Mouse (Mus musculus) myocyte (in vitro differentiated cells): ENCODE data around the gene Rela. TPM values are rescaled to one million over a fixed set of nuclear protein-coding genes. Genes with fewer than 3 reads are reported as not detected.
A peak's percentile ranks its signal among the peaks of the same experiment; 100 is the strongest.

Experiments used
- H3K27me3 ChIP-seq: one replicate; pipeline ENCODE4 v1.6.1; 2011; ENCODE audit not compliant: control insufficient read depth, insufficient read depth, insufficient read length
- H3K36me3 ChIP-seq: one replicate; pipeline ENCODE4 v1.6.1; 2011; ENCODE audit not compliant: control insufficient read depth, insufficient read depth
- H3K4me2 ChIP-seq: one replicate; pipeline ENCODE4 v1.6.1; 2011; ENCODE audit warnings: low read depth, control low read depth
- H3K4me3 ChIP-seq: one replicate; pipeline ENCODE4 v1.5.1; 2011; ENCODE audit warnings: mild to moderate bottlenecking, control low read depth, moderate library complexity
- H3K79me2 ChIP-seq: one replicate; pipeline ENCODE4 v1.6.1; 2011; ENCODE audit not compliant: control insufficient read depth, insufficient read depth
- H3ac ChIP-seq: one replicate; pipeline ENCODE4 v1.6.1; 2011; ENCODE audit not compliant: control insufficient read depth, insufficient read length
- CEBPB ChIP-seq: IDR thresholded peaks from 2 replicates; pipeline ENCODE4 v1.6.1; 2011; ENCODE audit warnings: mild to moderate bottlenecking, moderate library complexity; ENCODE audit not compliant: poor library complexity, insufficient read depth, severe bottlenecking
- E2F4 ChIP-seq: IDR thresholded peaks from one replicate; pipeline ENCODE4 v1.6.1; 2011; ENCODE audit warnings: mild to moderate bottlenecking, control low read depth, moderate library complexity; ENCODE audit not compliant: insufficient read depth
- MAX ChIP-seq: IDR thresholded peaks from one replicate; pipeline ENCODE4 v1.6.1; 2011; ENCODE audit warnings: low read depth, mild to moderate bottlenecking, control low read depth
- MYOD1 ChIP-seq, 3 experiments: IDR thresholded peaks; one replicate each; pipeline ENCODE4 v1.6.1; 2011; ENCODE audit warnings: control low read depth in 2 of 3, low read depth in 2 of 3, mild to moderate bottlenecking in 2 of 3, moderate library complexity in 1 of 3; ENCODE audit not compliant: insufficient read length in 2 of 3, control insufficient read depth in 1 of 3
- MYOG ChIP-seq, 3 experiments: IDR thresholded peaks; one replicate each; pipeline ENCODE4 v1.6.1; 2011; ENCODE audit warnings: control low read depth in 2 of 3, low read depth in 2 of 3, mild to moderate bottlenecking in 2 of 3; ENCODE audit not compliant: insufficient read length in 2 of 3, control insufficient read depth in 1 of 3, insufficient read depth in 1 of 3
- POLR2A ChIP-seq: IDR thresholded peaks from one replicate; pipeline ENCODE4 v1.6.1; 2011; ENCODE audit warnings: low read depth, mild to moderate bottlenecking, control low read depth, moderate library complexity; ENCODE audit not compliant: insufficient read length
- POLR2AphosphoS2 ChIP-seq: IDR thresholded peaks from one replicate; pipeline ENCODE4 v1.6.1; 2011; ENCODE audit warnings: low read depth, control low read depth; ENCODE audit not compliant: insufficient read length
- REST ChIP-seq: IDR thresholded peaks from one replicate; pipeline ENCODE4 v1.6.1; 2011; ENCODE audit warnings: mild to moderate bottlenecking, control low read depth, moderate library complexity; ENCODE audit not compliant: insufficient read depth, insufficient read length
- SRF ChIP-seq: IDR thresholded peaks from one replicate; pipeline ENCODE4 v1.6.1; 2011; ENCODE audit warnings: low read depth; ENCODE audit not compliant: control insufficient read depth, insufficient read length
- TCF12 ChIP-seq: IDR thresholded peaks from one replicate; pipeline ENCODE4 v1.6.1; 2011; ENCODE audit warnings: mild to moderate bottlenecking, control low read depth; ENCODE audit not compliant: poor library complexity, insufficient read depth, severe bottlenecking
- TCF3 ChIP-seq: IDR thresholded peaks from one replicate; pipeline ENCODE4 v1.6.1; 2011; ENCODE audit warnings: low read depth, control low read depth; ENCODE audit not compliant: insufficient read length
- USF1 ChIP-seq: IDR thresholded peaks from one replicate; pipeline ENCODE4 v1.6.1; 2011; ENCODE audit warnings: low read depth, mild to moderate bottlenecking, control low read depth, moderate library complexity
- polyA plus RNA-seq: library from polyadenylated mRNA; unstranded; fragments of >200 nt; fragmentation: generic; extraction: Trizol; gene quantifications from one replicate; pipeline ENCODE4 v1.2.1, GENCODE M21; 2012; ENCODE audit warnings: missing spikeins

Rela gene
- polyA plus RNA-seq, 1 experiment = 58.0 TPM

- TF ChIP-seq TCF12 (no peak), CEBPB (no peak), USF1 (no peak), TCF3 (no peak), MAX (no peak), MYOD1 (IDR thresholded peaks at IDR 0.05; ENCODE audit: control insufficient read depth in 1 of 3, insufficient read length in 2 of 3, low read depth in 2 of 3) (no peak), POLR2A (no peak), POLR2AphosphoS2 (no peak), E2F4 (no peak), SRF (no peak), REST (no peak), MYOG (IDR thresholded peaks at IDR 0.05; ENCODE audit: control insufficient read depth in 1 of 3, insufficient read depth in 1 of 3, insufficient read length in 2 of 3, low read depth in 2 of 3) (no peak)
- no peaks in the 10 kb centered on the region for H3K36me3 ChIP-seq
- no peaks in the 10 kb centered on the region for H3K79me2 ChIP-seq
- H3K4me3 ChIP-seq = no peak overlapping the region
- H3K4me2 ChIP-seq = no peak overlapping the region
- H3ac ChIP-seq = no peak overlapping the region
- H3K27me3 ChIP-seq = no peaks in the 10 kb centered on the region
Measured at GRCm38 (mm10) chr19:5629907-5630306, 7.4 kb upstream of the Rela start.

- TF ChIP-seq USF1 (no peak), MYOG (IDR thresholded peaks at IDR 0.05; ENCODE audit: control insufficient read depth in 1 of 3, insufficient read depth in 1 of 3, insufficient read length in 2 of 3, low read depth in 2 of 3) (peak; percentile 33 to 80 (median 64)), POLR2AphosphoS2 (no peak), E2F4 (no peak), MAX (no peak), REST (no peak), TCF12 (peak; percentile 11), SRF (no peak), TCF3 (no peak), CEBPB (no peak), POLR2A (no peak), MYOD1 (IDR thresholded peaks at IDR 0.05; ENCODE audit: control insufficient read depth in 1 of 3, insufficient read length in 2 of 3, low read depth in 2 of 3) (peak in 2 of 3 experiments; percentile 84)
- Histone ChIP-seq H3K36me3 (no peaks in the 10 kb centered on the region), H3ac (no peak overlapping the region), H3K27me3 (no peaks in the 10 kb centered on the region), H3K4me2 (peak overlapping the region; percentile 46), H3K79me2 (no peaks in the 10 kb centered on the region), H3K4me3 (no peak overlapping the region)
Measured at GRCm38 (mm10) chr19:5632120-5632519, 5.2 kb upstream of the Rela start.

GRCm38 (mm10) chr19:5636036-5636570, 1.2 kb upstream of the Rela start:
- peaks cover 12% of the 10 kb centered on the region for H3K79me2 ChIP-seq
- H3K4me2 ChIP-seq = no peak overlapping the region
- no peak overlapping the region for H3ac ChIP-seq
- H3K27me3 ChIP-seq = no peaks in the 10 kb centered on the region
- peaks cover 11% of the 10 kb centered on the region for H3K36me3 ChIP-seq
- H3K4me3 ChIP-seq = no peak overlapping the region
- TF ChIP-seq POLR2AphosphoS2 = no peak

GRCm38 (mm10) chr19:5636571-5637041, 677 bp upstream of the Rela start:
- TF ChIP-seq REST = no peak
- TF ChIP-seq MAX = no peak
- no peak for TF ChIP-seq TCF12
- TF ChIP-seq POLR2A = no peak
- no peak for TF ChIP-seq MYOD1 (IDR thresholded peaks at IDR 0.05; ENCODE audit: control insufficient read depth in 1 of 3, insufficient read length in 2 of 3, low read depth in 2 of 3)
- no peak for TF ChIP-seq SRF
- no peak for TF ChIP-seq USF1
- no peak for TF ChIP-seq E2F4
- no peak for TF ChIP-seq MYOG (IDR thresholded peaks at IDR 0.05; ENCODE audit: control insufficient read depth in 1 of 3, insufficient read depth in 1 of 3, insufficient read length in 2 of 3, low read depth in 2 of 3)
- TF ChIP-seq CEBPB = no peak
- no peak for TF ChIP-seq POLR2AphosphoS2
- no peak for TF ChIP-seq TCF3
- no peaks in the 10 kb centered on the region for H3K27me3 ChIP-seq

More at GRCm38 (mm10) chr19:5636571-5637041, 677 bp upstream of the Rela start:
- peak overlapping the region; percentile 55 for H3K4me3 ChIP-seq
- H3ac ChIP-seq = peak overlapping the region; percentile 73
- H3K36me3 ChIP-seq = peaks cover 11% of the 10 kb centered on the region
- H3K4me2 ChIP-seq = peak overlapping the region; percentile 95
- H3K79me2 ChIP-seq = peaks cover 12% of the 10 kb centered on the region
